Mouse (Mus musculus) monocyte, adult 2 months (primary cell): ENCODE measurements around the gene Ints11.

Experiments used
- DNase-seq, 2 experiments: peaks; one replicate each; pipeline ENCODE4 v3.0.0; 2022; ENCODE audit warnings: low spot score in 2 of 2, low read depth in 1 of 2

The Ints11 gene

GRCm38 (mm10) chr4:155869317-155870033 is at the start of gene Ints11, which contains the start of gene Cptp:
Gene Ints11 (plus strand): TSS chr4:155869546.
Gene Cptp (minus strand): TSS chr4:155869440.
- peak; percentile 78 to 90 for DNase-seq

GRCm38 (mm10) chr4:155821025-155821424 is 48.3 kb upstream of the Ints11 start:
- no peak for DNase-seq

GRCm38 (mm10) chr4:155823443-155823842 is 45.9 kb upstream of the Ints11 start:
- DNase-seq: no peak

GRCm38 (mm10) chr4:155829866-155830265 is 39.5 kb upstream of the Ints11 start:
- DNase-seq: no peak

GRCm38 (mm10) chr4:155830596-155830995 is 38.8 kb upstream of the Ints11 start:
- DNase-seq: no peak

GRCm38 (mm10) chr4:155831205-155831766 is 38.1 kb upstream of the Ints11 start, which contains the start of gene Aurkaip1:
Gene Aurkaip1 (plus strand): TSS chr4:155831272.
- DNase-seq: peak; percentile 87 to 92

- no peak for DNase-seq
These were observed 37.5 kb upstream of the Ints11 start for GRCm38 (mm10) chr4:155831831-155832230.

- no peak for DNase-seq
These were observed 37.0 kb upstream of the Ints11 start for GRCm38 (mm10) chr4:155832321-155832720.

- DNase-seq: no peak
These were observed 36.1 kb upstream of the Ints11 start for GRCm38 (mm10) chr4:155833234-155833633.

- DNase-seq: peak in 1 of 2 experiments; percentile 26
These were observed 35.5 kb upstream of the Ints11 start for GRCm38 (mm10) chr4:155833836-155834235.

- no peak for DNase-seq
These were observed 31.8 kb upstream of the Ints11 start for GRCm38 (mm10) chr4:155837404-155838010.

GRCm38 (mm10) chr4:155838187-155839153 is 30.9 kb upstream of the Ints11 start:
- DNase-seq: no peak

GRCm38 (mm10) chr4:155839483-155839910 is 29.8 kb upstream of the Ints11 start, which contains the start of gene Mxra8:
Gene Mxra8 (plus strand): TSS chr4:155839680.
- DNase-seq: no peak

- no peak for DNase-seq
These were observed 29.0 kb upstream of the Ints11 start for GRCm38 (mm10) chr4:155840076-155841002.

GRCm38 (mm10) chr4:155841003-155841454 is 28.3 kb upstream of the Ints11 start:
- peak in 1 of 2 experiments; percentile 56 for DNase-seq

- DNase-seq: no peak
These were observed 27.6 kb upstream of the Ints11 start for GRCm38 (mm10) chr4:155841651-155842270.

- no peak for DNase-seq
These were observed 26.1 kb upstream of the Ints11 start for GRCm38 (mm10) chr4:155843231-155843630.

- peak; percentile 71 to 90 for DNase-seq
These were observed 22.3 kb upstream of the Ints11 start, which contains the start of gene Dvl1 for GRCm38 (mm10) chr4:155846871-155847578. Gene Dvl1 (plus strand): TSS chr4:155847402.
